Mouse (Mus musculus) forebrain, embryonic 13.5 days (tissue): ENCODE results near the gene Rbm15b. TPM values are rescaled to one million over a fixed set of nuclear protein-coding genes. Genes with fewer than 3 reads are reported as not detected.
A peak's percentile ranks its signal among the peaks of the same experiment; 100 is the strongest.

Experiments used
- ATAC-seq: fragments of 200-750 bp; cut with Nextera tagmentation; 2 replicates; pipeline ENCODE4 v1.8.0; 2017
- H3K27ac ChIP-seq: fragments of 300-500 bp; sonication (generic); 2 replicates; pipeline ENCODE4 v1.5.1; 2015; ENCODE audit warnings: inconsistent platforms, mild to moderate bottlenecking, moderate library complexity
- H3K27me3 ChIP-seq: fragments of 300-500 bp; sonication (generic); 2 replicates; pipeline ENCODE4 v1.6.1; 2015; ENCODE audit warnings: mild to moderate bottlenecking, inconsistent platforms
- H3K36me3 ChIP-seq: fragments of 300-500 bp; sonication (generic); 2 replicates; pipeline ENCODE4 v1.6.1; 2015; ENCODE audit warnings: mild to moderate bottlenecking, inconsistent platforms; ENCODE audit not compliant: poor library complexity, severe bottlenecking
- H3K4me1 ChIP-seq: fragments of 300-500 bp; sonication (generic); 2 replicates; pipeline ENCODE4 v1.6.1; 2015; ENCODE audit warnings: inconsistent platforms
- H3K4me2 ChIP-seq: fragments of 300-500 bp; sonication (generic); 2 replicates; pipeline ENCODE4 v1.6.1; 2015; ENCODE audit warnings: inconsistent platforms, mild to moderate bottlenecking, moderate library complexity
- H3K4me3 ChIP-seq: fragments of 300-500 bp; sonication (generic); 2 replicates; pipeline ENCODE4 v1.5.1; 2015; ENCODE audit warnings: mild to moderate bottlenecking, inconsistent platforms
- H3K9ac ChIP-seq: fragments of 300-500 bp; sonication (generic); 2 replicates; pipeline ENCODE4 v1.6.1; 2015; ENCODE audit warnings: mild to moderate bottlenecking, inconsistent platforms
- H3K9me3 ChIP-seq: fragments of 300-500 bp; sonication (generic); replicated peaks from 2 replicates; pipeline ENCODE4 v1.6.1; 2016; ENCODE audit warnings: inconsistent platforms
- WGBS: fragments of 180-500 bp; shearing (Covaris S2); methylation state at CpG from one replicate; pipeline ENCODE4 v1.1.7; 2015; 5-methylcytosine and 5-hydroxymethylcytosine counted together
- polyA plus RNA-seq: library from polyadenylated mRNA; unstranded; fragments of >200 nt; fragmentation: Nextera tagmentation; extraction: Ambion mirVana; gene quantifications from 2 replicates; pipeline ENCODE4 v1.2.1, GENCODE M21; 2015

Rbm15b gene
- polyA plus RNA-seq, 1 experiment from 2014 or later: 14.0 TPM

DNA sequence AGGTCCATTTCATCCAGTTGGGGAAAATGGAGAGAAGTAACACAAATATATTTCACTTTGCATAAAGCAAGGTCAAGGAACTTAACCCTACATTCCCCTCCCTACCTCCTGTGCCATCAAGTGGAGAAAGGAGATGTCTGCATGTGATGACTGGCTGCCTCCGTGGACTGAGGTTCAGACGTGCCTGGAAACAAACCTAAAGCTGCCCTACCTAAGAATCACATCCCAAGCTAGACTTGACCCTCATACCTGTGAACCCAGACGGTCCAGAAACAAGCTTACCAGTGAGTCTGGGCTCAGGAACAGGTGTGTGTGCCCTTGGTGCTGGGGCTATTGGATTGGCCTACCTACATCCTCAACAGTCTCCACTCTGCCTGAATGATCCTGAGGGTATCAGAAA is 6.1 kb upstream of the Rbm15b start:
- Histone ChIP-seq H3K27ac (0 out of 2 replicates have a peak overlapping the region, but pooled peaks have one; percentile 1), H3K36me3 (peaks cover 42% of the 10 kb centered on the region), H3K9ac (peak overlapping the region; percentile 22; the same call in 1 of the 2 replicates), H3K9me3 (no peaks in the 10 kb centered on the region), H3K4me3 (no peak overlapping the region), H3K4me1 (peaks cover 34% of the 10 kb centered on the region), H3K4me2 (peak overlapping the region; percentile 35), H3K27me3 (no peaks in the 10 kb centered on the region)
- ATAC-seq: no peak
- WGBS: 64% methylated on average over 3 of the region's 3 CpGs

GRCm38 (mm10) chr9:106892552-106892875 is 5.3 kb upstream of the Rbm15b start:
- peaks cover 50% of the 10 kb centered on the region for H3K36me3 ChIP-seq
- ATAC-seq: no peak
- H3K4me3 ChIP-seq: peak overlapping the region; percentile 92
- H3K9me3 ChIP-seq: no peaks in the 10 kb centered on the region
- peak overlapping the region; percentile 81 for H3K4me2 ChIP-seq
- H3K9ac ChIP-seq: peak overlapping the region; percentile 79
- under 1% methylated on average over 9 of the region's 9 CpGs for WGBS
- peak overlapping the region; percentile 94 for H3K27ac ChIP-seq
- H3K4me1 ChIP-seq: peaks cover 42% of the 10 kb centered on the region
- H3K27me3 ChIP-seq: no peaks in the 10 kb centered on the region

- WGBS: under 1% methylated on average over 59 of the region's 59 CpGs
- Histone ChIP-seq H3K4me1 (peaks cover 45% of the 10 kb centered on the region), H3K36me3 (peaks cover 51% of the 10 kb centered on the region), H3K4me2 (peak within 1 kb of the TSS; percentile 81), H3K4me3 (peak within 1 kb of the TSS; percentile 92), H3K9me3 (no peaks in the 10 kb centered on the region), H3K27me3 (no peaks in the 10 kb centered on the region), H3K9ac (peak within 1 kb of the TSS; percentile 96), H3K27ac (peak within 1 kb of the TSS; percentile 94)
- ATAC-seq: peak; percentile 99
Observed at GRCm38 (mm10) chr9:106891829-106892551, 4.8 kb upstream of the Rbm15b start, which contains the start of gene Manf. Manf (minus strand) TSS chr9:106891979.

DNA sequence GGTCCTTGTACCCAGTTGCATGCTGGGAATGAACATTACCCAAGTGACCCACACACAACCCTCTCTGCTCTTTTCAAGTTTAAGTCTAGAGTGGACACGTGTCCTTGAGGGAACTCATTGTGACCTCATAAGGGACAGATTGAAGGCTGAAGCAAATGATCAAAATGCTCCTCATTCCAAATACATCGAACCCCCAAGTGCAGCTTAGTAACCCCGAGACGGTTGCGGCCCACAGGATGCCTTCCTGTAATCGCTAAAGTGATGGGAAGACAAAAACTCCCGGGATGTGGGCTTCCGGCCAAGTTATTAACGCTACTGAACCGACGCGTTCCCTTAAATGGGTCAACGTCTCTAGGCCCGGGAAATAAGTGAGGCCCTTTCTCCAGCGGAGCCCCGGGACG is 4.1 kb upstream of the Rbm15b start:
- Histone ChIP-seq H3K27me3 (no peaks in the 10 kb centered on the region), H3K27ac (peak overlapping the region; percentile 78), H3K4me1 (peaks cover 45% of the 10 kb centered on the region), H3K9me3 (no peaks in the 10 kb centered on the region), H3K4me3 (peak overlapping the region; percentile 92), H3K9ac (peak overlapping the region; percentile 96), H3K36me3 (peaks cover 45% of the 10 kb centered on the region), H3K4me2 (peak overlapping the region; percentile 81)
- WGBS: under 1% methylated on average over 17 of the region's 17 CpGs
- ATAC-seq: no peak

- Histone ChIP-seq H3K36me3 (peaks cover 42% of the 10 kb centered on the region), H3K4me1 (peaks cover 45% of the 10 kb centered on the region), H3K4me2 (peak overlapping the region; percentile 81), H3K4me3 (peak overlapping the region; percentile 92), H3K27me3 (no peaks in the 10 kb centered on the region), H3K9ac (peak overlapping the region; percentile 96), H3K27ac (no peak overlapping the region), H3K9me3 (no peaks in the 10 kb centered on the region)
- WGBS: 70% methylated on average over 8 of the region's 8 CpGs
- ATAC-seq: no peak
Observed at GRCm38 (mm10) chr9:106890496-106891240, 3.4 kb upstream of the Rbm15b start.

GRCm38 (mm10) chr9:106889321-106889720 is 2.1 kb upstream of the Rbm15b start:
- Histone ChIP-seq H3K4me3 (no peak overlapping the region), H3K9me3 (no peaks in the 10 kb centered on the region), H3K4me1 (peaks cover 58% of the 10 kb centered on the region), H3K27me3 (no peaks in the 10 kb centered on the region), H3K27ac (no peak overlapping the region), H3K4me2 (no peak overlapping the region; the same call in 1 of the 2 replicates), H3K36me3 (peaks cover 45% of the 10 kb centered on the region), H3K9ac (no peak overlapping the region)
- ATAC-seq: no peak
- 86% methylated on average over 9 of the region's 9 CpGs for WGBS

GRCm38 (mm10) chr9:106888346-106888745 is 1.1 kb upstream of the Rbm15b start:
- Histone ChIP-seq H3K4me2 (no peak overlapping the region), H3K27me3 (no peaks in the 10 kb centered on the region), H3K4me3 (no peak overlapping the region), H3K4me1 (peaks cover 66% of the 10 kb centered on the region), H3K36me3 (peaks cover 53% of the 10 kb centered on the region), H3K9me3 (no peaks in the 10 kb centered on the region), H3K9ac (no peak overlapping the region; the same call in 1 of the 2 replicates), H3K27ac (no peak overlapping the region)
- WGBS: 91% methylated on average over 3 of the region's 3 CpGs
- no peak for ATAC-seq

DNA sequence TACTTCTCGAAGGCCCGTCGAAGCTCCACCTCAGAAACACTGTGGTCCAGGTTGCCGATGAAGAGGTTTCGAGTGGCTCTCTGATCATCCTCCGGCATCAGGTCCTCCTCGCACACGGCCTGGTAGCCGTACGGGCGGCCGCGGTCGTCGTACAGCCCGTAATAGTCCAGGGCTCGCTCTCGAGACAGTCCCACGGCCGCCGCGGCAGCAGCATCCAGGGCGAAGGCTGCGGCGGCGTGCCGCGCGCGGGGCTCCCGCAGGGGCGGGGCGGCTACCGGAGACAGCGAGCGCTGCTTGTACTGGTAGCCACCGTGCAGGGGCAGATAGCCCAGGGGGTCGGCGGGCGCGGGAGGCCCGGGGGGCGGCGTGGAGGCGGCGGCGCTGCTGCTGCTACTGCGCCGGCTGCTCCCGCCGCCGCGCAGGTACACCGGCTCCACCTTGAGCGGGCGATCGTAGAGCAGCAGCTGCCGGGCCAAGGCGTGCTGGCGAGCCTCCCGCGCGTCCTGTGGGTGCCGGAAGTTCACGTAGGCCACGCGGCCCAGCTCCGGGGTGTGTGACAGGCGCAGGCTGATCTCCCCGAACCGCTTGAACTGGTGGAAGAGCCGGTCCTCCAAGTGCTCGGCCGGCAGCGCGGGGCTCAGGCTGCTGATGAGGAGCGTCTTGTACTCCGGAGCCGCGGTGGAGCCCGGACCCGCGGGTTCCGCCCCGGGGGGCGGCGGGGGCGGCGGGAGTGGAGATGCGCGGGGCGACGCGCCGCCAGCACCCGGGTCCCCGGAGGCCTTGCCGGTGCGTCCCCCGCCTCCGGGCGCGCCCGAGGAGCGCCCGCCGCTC is 1.1 kb downstream of the Rbm15b start:
- H3K4me3 ChIP-seq: peak overlapping the region; percentile 97
- peaks cover 83% of the 10 kb centered on the region for H3K4me1 ChIP-seq
- H3K36me3 ChIP-seq: peaks cover 76% of the 10 kb centered on the region
- peak overlapping the region; percentile 98 for H3K4me2 ChIP-seq
- H3K27me3 ChIP-seq: no peaks in the 10 kb centered on the region
- H3K27ac ChIP-seq: peak overlapping the region; percentile 88
- peak overlapping the region; percentile 99 for H3K9ac ChIP-seq
- no peaks in the 10 kb centered on the region for H3K9me3 ChIP-seq
- ATAC-seq: peak; percentile 5
- WGBS: under 1% methylated on average over 59 of the region's 107 CpGs

DNA sequence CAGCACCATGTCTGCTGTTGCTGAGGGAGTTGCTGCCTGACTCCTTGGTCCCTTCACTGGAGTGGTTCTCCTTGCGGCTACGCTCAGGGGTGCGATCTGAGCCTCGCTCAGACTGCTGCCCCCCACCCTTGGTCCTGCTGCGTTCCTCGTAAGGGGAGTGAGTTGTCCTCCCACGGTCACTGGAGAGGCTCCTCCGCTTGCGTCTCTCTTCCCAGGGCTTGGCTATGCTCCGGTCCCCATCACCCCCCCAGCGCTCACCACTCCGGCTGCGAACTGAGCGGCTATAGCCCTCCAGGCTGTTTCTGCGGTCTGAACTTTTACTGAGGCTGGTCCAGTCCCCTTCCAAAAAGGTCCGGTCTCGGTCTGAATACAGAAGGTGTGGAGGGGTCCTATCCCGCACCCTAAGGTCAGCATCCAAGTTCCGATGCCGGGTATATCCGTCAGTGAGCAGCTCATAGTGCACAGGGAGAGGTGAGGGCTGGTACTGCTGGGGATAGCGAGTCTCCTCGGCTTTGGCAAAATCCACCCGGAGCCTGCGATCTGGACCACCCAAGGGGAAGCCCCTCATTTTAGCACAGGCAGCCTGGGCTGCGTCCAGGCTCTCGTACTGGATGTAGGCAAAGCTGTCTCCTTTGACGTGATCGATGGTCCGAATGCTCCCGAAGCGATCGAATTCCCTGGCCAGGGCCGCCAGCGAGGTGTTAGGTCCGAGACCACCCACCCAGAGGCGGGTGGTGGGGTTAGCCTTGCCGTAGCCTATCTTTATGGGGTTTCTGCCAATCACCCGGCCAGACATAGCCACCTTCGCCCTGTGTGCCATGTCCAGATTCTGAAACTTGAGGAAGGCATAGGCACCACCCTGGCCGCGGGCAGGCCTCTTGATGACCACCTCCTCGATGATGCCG is 2.0 kb downstream of the Rbm15b start:
- Histone ChIP-seq H3K27ac (peak overlapping the region; percentile 88; the same call in 1 of the 2 replicates), H3K9ac (peak overlapping the region; percentile 99), H3K4me1 (peaks cover 77% of the 10 kb centered on the region), H3K4me2 (peak overlapping the region; percentile 98), H3K27me3 (no peaks in the 10 kb centered on the region), H3K9me3 (no peaks in the 10 kb centered on the region), H3K4me3 (peak overlapping the region; percentile 97), H3K36me3 (peaks cover 77% of the 10 kb centered on the region)
- WGBS: 26% methylated on average over 44 of the region's 44 CpGs
- ATAC-seq: no peak

DNA sequence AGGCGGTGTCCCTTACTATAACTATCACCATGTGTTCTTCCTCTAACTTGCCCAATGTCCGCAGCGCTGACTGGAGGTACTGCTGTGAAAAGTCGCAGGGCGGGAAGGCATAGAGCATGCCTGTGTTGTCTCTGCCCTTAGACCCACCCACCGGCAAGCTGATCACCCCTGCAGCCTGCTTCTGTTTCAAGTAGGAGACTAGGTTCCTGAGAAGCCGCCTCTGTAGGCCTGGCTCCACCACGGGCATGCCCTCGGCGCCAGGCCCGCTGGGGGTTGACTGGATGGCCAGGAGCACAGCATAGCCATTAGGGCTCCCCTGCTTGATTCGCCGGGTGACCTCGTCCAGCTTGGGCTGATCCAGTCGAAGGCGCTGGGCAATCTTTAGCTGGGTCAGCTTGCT is 2.9 kb downstream of the Rbm15b start:
- 52% methylated on average over 16 of the region's 16 CpGs for WGBS
- Histone ChIP-seq H3K27me3 (no peaks in the 10 kb centered on the region), H3K9me3 (no peaks in the 10 kb centered on the region), H3K27ac (no peak overlapping the region), H3K36me3 (peaks cover 77% of the 10 kb centered on the region), H3K9ac (peak overlapping the region; percentile 99), H3K4me1 (peaks cover 68% of the 10 kb centered on the region), H3K4me3 (peak overlapping the region; percentile 97), H3K4me2 (peak overlapping the region; percentile 98)
- ATAC-seq: no peak

GRCm38 (mm10) chr9:106883085-106883484 is 4.1 kb downstream of the Rbm15b start:
- WGBS: 78% methylated on average over 3 of the region's 3 CpGs
- Histone ChIP-seq H3K27ac (no peak overlapping the region), H3K4me3 (peak overlapping the region; percentile 30), H3K9me3 (no peaks in the 10 kb centered on the region), H3K9ac (peak overlapping the region; percentile 60), H3K4me1 (peaks cover 57% of the 10 kb centered on the region), H3K4me2 (peak overlapping the region; percentile 98), H3K36me3 (peaks cover 76% of the 10 kb centered on the region), H3K27me3 (no peaks in the 10 kb centered on the region)
- no peak for ATAC-seq
